Mouse (Mus musculus) megakaryocyte, embryonic 14.5 days (primary cell): ENCODE measurements around the gene Pcsk5.

ENCODE experiments used
- FLI1 ChIP-seq: IDR thresholded peaks from 2 replicates; pipeline ENCODE4 v1.6.1; 2012; ENCODE audit warnings: low read length, inconsistent platforms, mixed read lengths
- GATA1 ChIP-seq: IDR thresholded peaks from 3 replicates; pipeline ENCODE4 v1.6.1; 2012; ENCODE audit warnings: mixed read lengths, low read length, inconsistent platforms, borderline replicate concordance

- TF ChIP-seq GATA1 (no peak), FLI1 (no peak)
Observed at GRCm38 (mm10) chr19:17409351-17409750, 428.1 kb downstream of the Pcsk5 start.
